Mouse (Mus musculus): ENCODE measurements around the gene Cry2. TPM values are rescaled to one million over a fixed set of nuclear protein-coding genes. Genes with fewer than 3 reads are reported as not detected.
"Not testable (repeated sequence)": the region's sequence is repeated elsewhere in the genome, so short reads cannot be mapped to it uniquely, and the experiment has no call there.

The Cry2 gene
- polyA plus RNA-seq, 1 experiment, result 28.7 TPM

- DNase-seq (ENCODE audit: low read depth), result no peak
Measured at GRCm38 (mm10) chr2:92422388-92423135, 11.3 kb downstream of the Cry2 start.

GRCm38 (mm10) chr2:92421723-92422387 lies 12.0 kb downstream of the Cry2 start:
- DNase-seq (ENCODE audit: low read depth), result peak; percentile 90

GRCm38 (mm10) chr2:92411705-92412104 lies 22.1 kb downstream of the Cry2 start:
- DNase-seq (ENCODE audit: low read depth), result no peak

- no peak for DNase-seq (ENCODE audit: low read depth)
Measured at GRCm38 (mm10) chr2:92408309-92409045, 25.4 kb downstream of the Cry2 start.

- DNase-seq (ENCODE audit: low read depth), result no peak
Measured at GRCm38 (mm10) chr2:92405687-92406086, 28.2 kb downstream of the Cry2 start.

- DNase-seq (ENCODE audit: low read depth), result peak; percentile 92
Measured at GRCm38 (mm10) chr2:92404737-92405136, 29.1 kb downstream of the Cry2 start.

GRCm38 (mm10) chr2:92403776-92404319 lies 30.0 kb downstream of the Cry2 start:
- DNase-seq (ENCODE audit: low read depth), result peak; percentile 70

- DNase-seq (ENCODE audit: low read depth), result peak; percentile 63
Measured at GRCm38 (mm10) chr2:92402591-92403326, 31.1 kb downstream of the Cry2 start.

GRCm38 (mm10) chr2:92401091-92401561 lies 32.7 kb downstream of the Cry2 start, which contains the start of gene Mapk8ip1:
TSS of gene Mapk8ip1 (minus strand) at chr2:92401263.
- no peak for DNase-seq (ENCODE audit: low read depth)

- no peak for DNase-seq (ENCODE audit: low read depth)
Measured at GRCm38 (mm10) chr2:92400682-92401081, 33.2 kb downstream of the Cry2 start.

- not testable (repeated sequence) for DNase-seq (ENCODE audit: low read depth)
Measured at GRCm38 (mm10) chr2:92399877-92400276, 34.0 kb downstream of the Cry2 start.

- DNase-seq (ENCODE audit: low read depth), result no peak
Measured at GRCm38 (mm10) chr2:92397436-92397835, 36.4 kb downstream of the Cry2 start.

GRCm38 (mm10) chr2:92395535-92395934 lies 38.3 kb downstream of the Cry2 start:
- DNase-seq (ENCODE audit: low read depth), result no peak

- DNase-seq (ENCODE audit: low read depth), result no peak
Measured at GRCm38 (mm10) chr2:92392318-92393264, 41.3 kb downstream of the Cry2 start.

GRCm38 (mm10) chr2:92391703-92392317 lies 42.0 kb downstream of the Cry2 start:
- no peak for DNase-seq (ENCODE audit: low read depth)

GRCm38 (mm10) chr2:92391116-92391515 lies 42.7 kb downstream of the Cry2 start:
- DNase-seq (ENCODE audit: low read depth), result no peak

GRCm38 (mm10) chr2:92390206-92390930 lies 43.5 kb downstream of the Cry2 start:
- DNase-seq (ENCODE audit: low read depth), result no peak

- no peak for DNase-seq (ENCODE audit: low read depth)
Measured at GRCm38 (mm10) chr2:92389645-92390044, 44.2 kb downstream of the Cry2 start.
